Mouse (Mus musculus) embryonic fibroblast, embryonic 13.5 days (primary cell): ENCODE data around the gene Vapb.

ENCODE experiments used
- CTCF ChIP-seq: IDR thresholded peaks from 2 replicates; pipeline ENCODE4 v1.5.1; 2011; ENCODE audit warnings: mild to moderate bottlenecking, control low read depth, low read length, moderate library complexity, borderline replicate concordance; ENCODE audit not compliant: insufficient read depth
- POLR2A ChIP-seq: IDR thresholded peaks from 2 replicates; pipeline ENCODE4 v1.6.1; 2011; ENCODE audit warnings: low read depth, mild to moderate bottlenecking, control low read depth, low read length, moderate library complexity

- no peak for TF ChIP-seq CTCF
- no peak for TF ChIP-seq POLR2A
Observed at GRCm38 (mm10) chr2:173725819-173726218, 11.5 kb upstream of the Vapb start.
